Mouse (Mus musculus) olfactory bulb, adult 2 months (tissue): ENCODE measurements around the gene Arl15. TPM values are rescaled to one million over a fixed set of nuclear protein-coding genes. Genes with fewer than 3 reads are reported as not detected.

Experiments
- H3K27ac ChIP-seq: fragments of 200-500 bp; 2 replicates; pipeline ENCODE4 v1.5.1; 2012; ENCODE audit warnings: low read depth, low read length; ENCODE audit not compliant: insufficient read depth
- H3K4me1 ChIP-seq: fragments of 200-500 bp; 2 replicates; pipeline ENCODE4 v1.6.1; 2012; ENCODE audit warnings: low read length; ENCODE audit not compliant: control insufficient read depth, insufficient read depth
- H3K4me3 ChIP-seq: fragments of 200-500 bp; 2 replicates; pipeline ENCODE4 v1.5.1; 2012; ENCODE audit warnings: mild to moderate bottlenecking, low read depth, low read length, moderate library complexity; ENCODE audit not compliant: insufficient read depth
- CTCF ChIP-seq: fragments of 200-500 bp; IDR thresholded peaks from 2 replicates; pipeline ENCODE4 v1.5.1; 2012; ENCODE audit warnings: low read depth, mild to moderate bottlenecking, low read length, moderate library complexity; ENCODE audit not compliant: insufficient read depth
- POLR2A ChIP-seq: fragments of 200-500 bp; IDR thresholded peaks from 2 replicates; pipeline ENCODE4 v1.6.1; 2012; ENCODE audit warnings: mild to moderate bottlenecking, low read depth, low read length, moderate library complexity; ENCODE audit not compliant: insufficient read depth
- WGBS: fragments of 180-500 bp; shearing (Covaris S2); methylation state at CpG from one replicate; pipeline ENCODE4 v1.1.7; 2018; 5-methylcytosine and 5-hydroxymethylcytosine counted together
- polyA plus RNA-seq: library from polyadenylated mRNA; stranded (reverse); fragments of >200 nt; gene quantifications from 2 replicates; pipeline ENCODE4 v1.2.4, GENCODE M21; 2012; ENCODE audit warnings: low replicate concordance; ENCODE audit not compliant: missing spikeins, insufficient read depth, insufficient read length

Arl15 gene
- polyA plus RNA-seq, 1 experiment, result not detected

- no peak overlapping the region for H3K27ac ChIP-seq
- H3K4me3 ChIP-seq, result no peak overlapping the region
- TF ChIP-seq POLR2A (no peak), CTCF (no peak)
- 89% methylated on average over 19 of the region's 19 CpGs for WGBS
- H3K4me1 ChIP-seq, result no peaks in the 10 kb centered on the region
These were observed 324.0 kb downstream of the Arl15 start for GRCm38 (mm10) chr13:114118104-114118830.

GRCm38 (mm10) chr13:114119816-114120215 lies 325.5 kb downstream of the Arl15 start:
- TF ChIP-seq CTCF (no peak), POLR2A (no peak)
- H3K4me1 ChIP-seq, result no peaks in the 10 kb centered on the region
- WGBS, result 81% methylated on average over 4 of the region's 4 CpGs

GRCm38 (mm10) chr13:114121591-114121990 lies 327.3 kb downstream of the Arl15 start:
- H3K4me3 ChIP-seq, result no peak overlapping the region
- no peak overlapping the region for H3K27ac ChIP-seq
- WGBS, result 94% methylated on average over 9 of the region's 9 CpGs
- TF ChIP-seq CTCF (no peak), POLR2A (no peak)
- no peaks in the 10 kb centered on the region for H3K4me1 ChIP-seq

More at GRCm38 (mm10) chr13:114119816-114120215, 325.5 kb downstream of the Arl15 start:
- Histone ChIP-seq H3K27ac (no peak overlapping the region), H3K4me3 (no peak overlapping the region)

GRCm38 (mm10) chr13:114123391-114123790 lies 329.1 kb downstream of the Arl15 start:
- 94% methylated on average over 3 of the region's 3 CpGs for WGBS
- no peak for TF ChIP-seq POLR2A
- no peak for TF ChIP-seq CTCF
- Histone ChIP-seq H3K4me1 (no peaks in the 10 kb centered on the region), H3K27ac (no peak overlapping the region), H3K4me3 (no peak overlapping the region)

- Histone ChIP-seq H3K27ac (no peak overlapping the region), H3K4me3 (no peak overlapping the region), H3K4me1 (no peaks in the 10 kb centered on the region)
- 93% methylated on average over 10 of the region's 10 CpGs for WGBS
- no peak for TF ChIP-seq POLR2A
- no peak for TF ChIP-seq CTCF
These were observed 330.1 kb downstream of the Arl15 start for GRCm38 (mm10) chr13:114124385-114124784.

GRCm38 (mm10) chr13:114124991-114125390 lies 330.7 kb downstream of the Arl15 start:
- 78% methylated on average over 12 of the region's 12 CpGs for whole genome bisulfite sequencing

GRCm38 (mm10) chr13:114128366-114128765 lies 334.1 kb downstream of the Arl15 start:
- Histone ChIP-seq H3K27ac (no peak overlapping the region), H3K4me1 (no peaks in the 10 kb centered on the region), H3K4me3 (no peak overlapping the region)
- WGBS, result 89% methylated on average over 2 of the region's 2 CpGs
- TF ChIP-seq CTCF (no peak), POLR2A (no peak)

More at GRCm38 (mm10) chr13:114124991-114125390, 330.7 kb downstream of the Arl15 start:
- Histone ChIP-seq H3K4me3 (no peak overlapping the region), H3K4me1 (no peaks in the 10 kb centered on the region), H3K27ac (no peak overlapping the region)
- TF ChIP-seq CTCF (no peak), POLR2A (no peak)

- 79% methylated on average over 11 of the region's 11 CpGs for WGBS
- TF ChIP-seq CTCF (no peak), POLR2A (no peak)
- no peak overlapping the region for H3K27ac ChIP-seq
- no peaks in the 10 kb centered on the region for H3K4me1 ChIP-seq
- H3K4me3 ChIP-seq, result no peak overlapping the region
These were observed 335.7 kb downstream of the Arl15 start for GRCm38 (mm10) chr13:114129986-114130385.

- 90% methylated on average over 11 of the region's 11 CpGs for WGBS
- H3K4me1 ChIP-seq, result no peaks in the 10 kb centered on the region
- TF ChIP-seq POLR2A (no peak), CTCF (no peak)
- no peak overlapping the region for H3K4me3 ChIP-seq
- H3K27ac ChIP-seq, result no peak overlapping the region
These were observed 336.4 kb downstream of the Arl15 start for GRCm38 (mm10) chr13:114130566-114131319.
